Mouse (Mus musculus): ENCODE data around the gene Dlx6. TPM values are rescaled to one million over a fixed set of nuclear protein-coding genes. Genes with fewer than 3 reads are reported as not detected.

Dlx6 gene
- polyA plus RNA-seq, 1 experiment, result 12.3 TPM

- no peaks in the 10 kb centered on the region for H3K36me3 ChIP-seq (ENCODE audit: control insufficient read depth, insufficient read depth, low read length)
- no peaks in the 10 kb centered on the region for H3K27me3 ChIP-seq (ENCODE audit: control insufficient read depth, insufficient read depth, low read length)
- no peak overlapping the region for H3K27ac ChIP-seq (ENCODE audit: control insufficient read depth, insufficient read depth, low read depth, low read length)
- peaks cover 2% of the 10 kb centered on the region; the same call in 1 of the 2 replicates for H3K4me1 ChIP-seq (ENCODE audit: control insufficient read depth, insufficient read depth, low read length)
- no peak overlapping the region for H3K4me3 ChIP-seq (ENCODE audit: control insufficient read depth, low read depth, low read length)
- TF ChIP-seq CTCF (IDR thresholded peaks at IDR 0.05; ENCODE audit: control insufficient read depth, insufficient read depth, insufficient replicate concordance, low read depth, low read length), result no peak
Measured at GRCm38 (mm10) chr6:6914849-6915525, 51.9 kb downstream of the Dlx6 start.

- Histone ChIP-seq H3K4me3 (ENCODE audit: control insufficient read depth, low read depth, low read length) (no peak overlapping the region), H3K4me1 (ENCODE audit: control insufficient read depth, insufficient read depth, low read length) (peaks cover 2% of the 10 kb centered on the region; the same call in 1 of the 2 replicates), H3K36me3 (ENCODE audit: control insufficient read depth, insufficient read depth, low read length) (no peaks in the 10 kb centered on the region), H3K27ac (ENCODE audit: control insufficient read depth, insufficient read depth, low read depth, low read length) (no peak overlapping the region), H3K27me3 (ENCODE audit: control insufficient read depth, insufficient read depth, low read length) (no peaks in the 10 kb centered on the region)
- TF ChIP-seq CTCF (IDR thresholded peaks at IDR 0.05; ENCODE audit: control insufficient read depth, insufficient read depth, insufficient replicate concordance, low read depth, low read length) (no peak), POLR2A (IDR thresholded peaks at IDR 0.05; ENCODE audit: control insufficient read depth, low read depth, low read length) (no peak)
Measured at GRCm38 (mm10) chr6:6915526-6915915, 52.4 kb downstream of the Dlx6 start.

GRCm38 (mm10) chr6:6917334-6917733 lies 54.2 kb downstream of the Dlx6 start:
- Histone ChIP-seq H3K4me3 (ENCODE audit: control insufficient read depth, low read depth, low read length) (no peak overlapping the region), H3K4me1 (ENCODE audit: control insufficient read depth, insufficient read depth, low read length) (peaks cover 2% of the 10 kb centered on the region; the same call in 1 of the 2 replicates), H3K27ac (ENCODE audit: control insufficient read depth, insufficient read depth, low read depth, low read length) (no peak overlapping the region), H3K36me3 (ENCODE audit: control insufficient read depth, insufficient read depth, low read length) (no peaks in the 10 kb centered on the region), H3K27me3 (ENCODE audit: control insufficient read depth, insufficient read depth, low read length) (no peaks in the 10 kb centered on the region)
- TF ChIP-seq CTCF (IDR thresholded peaks at IDR 0.05; ENCODE audit: control insufficient read depth, insufficient read depth, insufficient replicate concordance, low read depth, low read length), result no peak
- no peak for TF ChIP-seq POLR2A (IDR thresholded peaks at IDR 0.05; ENCODE audit: control insufficient read depth, low read depth, low read length)

Other genes with a start within 250 kb of the Dlx6 start
- gene Dlx5, start 18.8 kb downstream of the Dlx6 start, polyA plus RNA-seq (2012; rRNA removed), result 4.3 and 4.5 TPM in 2 replicates
- 0.94 and 0.95 TPM in 2 replicates for gene Sdhaf3, start 92.7 kb downstream of the Dlx6 start, polyA plus RNA-seq (2012; rRNA removed)